34 mouse cellular contexts compared by ENCODE assay signal in genomic region chr3:99279718-99280117, GRCm38 (mm10). TPM values are rescaled to one million over a fixed set of nuclear protein-coding genes. Genes with fewer than 3 reads are reported as not detected.
"Had no signal": no experiment of that assay in that cellular context is flagged by ENCODE, and none has a peak within 500 bp of the region (broad histone marks: within the 10 kb centered on the region; RNA-seq: fewer than 3 reads in every experiment).

No protein-coding gene starts in this region.

- H3K9me3 ChIP-seq: limb, embryonic 10.5 days; limb, embryonic 12.5 days; limb, embryonic 13.5 days; limb, embryonic 15.5 days; liver, embryonic 12.5 days; liver, embryonic 13.5 days; liver, embryonic 15.5 days; lung, embryonic 15.5 days; midbrain, embryonic 10.5 days; midbrain, embryonic 12.5 days; midbrain, embryonic 13.5 days had no signal

- H3K4me2 ChIP-seq: limb, embryonic 12.5 days; limb, embryonic 13.5 days; limb, embryonic 15.5 days; liver, embryonic 11.5 days; liver, embryonic 12.5 days; liver, embryonic 13.5 days; liver, embryonic 15.5 days; lung, embryonic 14.5 days; lung, embryonic 15.5 days; midbrain, embryonic 12.5 days; midbrain, embryonic 13.5 days had no signal

- H3K9ac ChIP-seq: limb, embryonic 12.5 days; limb, embryonic 13.5 days; limb, embryonic 15.5 days; liver, embryonic 12.5 days; liver, embryonic 13.5 days; liver, embryonic 14.5 days; liver, embryonic 15.5 days; liver, postnatal 0 days; lung, embryonic 14.5 days; lung, embryonic 15.5 days; midbrain, embryonic 12.5 days; midbrain, embryonic 13.5 days had no signal

- H3K4me3 ChIP-seq: left cerebral cortex, adult 2 months; limb, embryonic 10.5 days; limb, embryonic 12.5 days; limb, embryonic 13.5 days; limb, embryonic 15.5 days; liver, embryonic 12.5 days; liver, embryonic 13.5 days; liver, embryonic 15.5 days; lung, embryonic 15.5 days; megakaryocyte, embryonic 14.5 days; midbrain, embryonic 10.5 days; midbrain, embryonic 12.5 days; midbrain, embryonic 13.5 days; myocyte had no signal

- H3K27ac ChIP-seq: left cerebral cortex, adult 2 months; limb, embryonic 10.5 days; limb, embryonic 13.5 days; limb, embryonic 15.5 days; liver, embryonic 12.5 days; liver, embryonic 13.5 days; liver, embryonic 14.5 days; liver, embryonic 15.5 days; lung, embryonic 15.5 days; macrophage; midbrain, embryonic 10.5 days; midbrain, embryonic 12.5 days; midbrain, embryonic 13.5 days had no signal

- H3K36me3 ChIP-seq: liver, embryonic 12.5 days; liver, embryonic 13.5 days; liver, embryonic 15.5 days; lung, embryonic 15.5 days; midbrain, embryonic 10.5 days; midbrain, embryonic 12.5 days; midbrain, embryonic 13.5 days had no signal

- ATAC-seq: liver, embryonic 12.5 days; liver, postnatal 0 days; lung, postnatal 0 days; midbrain, embryonic 13.5 days; midbrain, embryonic 16.5 days had no signal

- H3K4me1 ChIP-seq: liver, embryonic 12.5 days; liver, embryonic 13.5 days; liver, embryonic 15.5 days; lung, embryonic 15.5 days; megakaryocyte, embryonic 14.5 days; midbrain, embryonic 10.5 days; midbrain, embryonic 12.5 days; midbrain, embryonic 13.5 days had no signal

- H3K27me3 ChIP-seq: limb, embryonic 12.5 days; limb, embryonic 13.5 days; limb, embryonic 15.5 days; liver, embryonic 12.5 days; liver, embryonic 13.5 days; liver, embryonic 15.5 days; lung, embryonic 15.5 days had no signal

- DNase-seq: left cerebral cortex, postnatal 4 days; liver; liver, embryonic 13.5 days; liver, postnatal 0 days; lung, adult 18-20 months; lung, adult 2 months; lung, embryonic 14.5 days; lung, postnatal 10 days; lung, postnatal 14 days; lung, postnatal 36 days; lung, postnatal 4 days; midbrain, embryonic 14.5 days had no signal

RNA-seq across cellular contexts. Expression of gene Tbx15, which starts 39.5 kb away (rescaled TPM):
- total RNA-seq: megakaryocyte progenitor cell, adult 5-6 weeks; megakaryocyte, adult 5-6 weeks; megakaryocyte-erythroid progenitor cell, adult 5-6 weeks; monocyte, adult 5-6 weeks had no signal
- polyA plus RNA-seq: liver, embryonic 12.5 days; macrophage had no signal
